Mouse (Mus musculus) ES-E14 (cell line): ENCODE data around the gene Nifk. TPM values are rescaled to one million over a fixed set of nuclear protein-coding genes. Genes with fewer than 3 reads are reported as not detected.

ENCODE experiments used
- DNase-seq: peaks from one replicate; pipeline ENCODE4 v3.0.0-alpha.2; 2013; ENCODE audit warnings: low read depth, low spot score
- H3K27ac ChIP-seq: 2 replicates; pipeline ENCODE4 v1.5.1; 2012; ENCODE audit warnings: low read depth, mild to moderate bottlenecking, low read length, moderate library complexity, mixed read lengths; ENCODE audit not compliant: poor library complexity, insufficient read depth, severe bottlenecking
- H3K36me3 ChIP-seq: 2 replicates; pipeline ENCODE4 v1.6.1; 2012; ENCODE audit warnings: mild to moderate bottlenecking, low read length, moderate library complexity, mixed read lengths; ENCODE audit not compliant: control insufficient read depth, poor library complexity, insufficient read depth, severe bottlenecking
- H3K4me1 ChIP-seq, 2 experiments: fragments of 150-350 bp in 1 of 2; sonication (generic) in 1 of 2; 2 replicates each; pipeline ENCODE4 v1.6.1; 2012; ENCODE audit warnings: low read length in 2 of 2, mild to moderate bottlenecking in 1 of 2, mixed read lengths in 1 of 2; ENCODE audit not compliant: control insufficient read depth in 2 of 2, insufficient read depth in 2 of 2, poor library complexity in 1 of 2
- H3K4me3 ChIP-seq, 2 experiments: fragments of 150-350 bp in 1 of 2; sonication (generic) in 1 of 2; 2 replicates each; pipeline ENCODE4 v1.5.1; 2012; ENCODE audit warnings: low read length in 2 of 2, low read depth in 1 of 2, mild to moderate bottlenecking in 1 of 2, mixed read lengths in 1 of 2; ENCODE audit not compliant: insufficient read depth in 1 of 2, poor library complexity in 1 of 2, severe bottlenecking in 1 of 2
- H3K9ac ChIP-seq: 2 replicates; pipeline ENCODE4 v1.6.1; 2012; ENCODE audit warnings: low read depth, mild to moderate bottlenecking, low read length, mixed read lengths; ENCODE audit not compliant: poor library complexity, insufficient read depth, severe bottlenecking
- H3K9me3 ChIP-seq: fragments of 150-350 bp; sonication (generic); 2 replicates; pipeline ENCODE4 v1.6.1; 2012; ENCODE audit warnings: low read depth, mild to moderate bottlenecking, low read length; ENCODE audit not compliant: control insufficient read depth, insufficient read depth
- CHD2 ChIP-seq: IDR thresholded peaks from 2 replicates; pipeline ENCODE4 v1.6.1; 2014; ENCODE audit warnings: mild to moderate bottlenecking, low read depth, low read length, inconsistent platforms
- HCFC1 ChIP-seq: IDR thresholded peaks from 2 replicates; pipeline ENCODE4 v1.6.1; 2012; ENCODE audit warnings: low read length, inconsistent platforms, borderline replicate concordance; ENCODE audit not compliant: insufficient read depth
- MAFK ChIP-seq: IDR thresholded peaks from 2 replicates; pipeline ENCODE4 v1.6.1; 2014; ENCODE audit warnings: mild to moderate bottlenecking, low read depth, low read length, inconsistent platforms; ENCODE audit not compliant: insufficient read depth
- ZC3H11A ChIP-seq: IDR thresholded peaks from 2 replicates; pipeline ENCODE4 v1.6.1; 2012; ENCODE audit warnings: low read depth, mild to moderate bottlenecking, inconsistent platforms, low read length, borderline replicate concordance
- ZNF384 ChIP-seq: IDR thresholded peaks from 2 replicates; pipeline ENCODE4 v1.6.1; 2012; ENCODE audit warnings: low read depth, low read length, inconsistent platforms
- in situ Hi-C, 2 experiments: fragments of 600-800 bp; cut with MboI; formaldehyde crosslinking; loops; one replicate each; pipeline ENCODE4 v1.15.1; 2025; ENCODE audit warnings: low sequenced_read_pairs in 2 of 2, inconsistent platforms in 1 of 2; ENCODE audit not compliant: unreplicated experiment in 2 of 2
- total RNA-seq: library from RNA; depleted of rRNA; stranded (reverse); fragments of 300-350 nt; gene quantifications from 2 replicates; pipeline ENCODE4 v1.2.3, GENCODE M21; 2012

Nifk gene
- total RNA-seq, 1 experiment, result 87.1 TPM

DNA sequence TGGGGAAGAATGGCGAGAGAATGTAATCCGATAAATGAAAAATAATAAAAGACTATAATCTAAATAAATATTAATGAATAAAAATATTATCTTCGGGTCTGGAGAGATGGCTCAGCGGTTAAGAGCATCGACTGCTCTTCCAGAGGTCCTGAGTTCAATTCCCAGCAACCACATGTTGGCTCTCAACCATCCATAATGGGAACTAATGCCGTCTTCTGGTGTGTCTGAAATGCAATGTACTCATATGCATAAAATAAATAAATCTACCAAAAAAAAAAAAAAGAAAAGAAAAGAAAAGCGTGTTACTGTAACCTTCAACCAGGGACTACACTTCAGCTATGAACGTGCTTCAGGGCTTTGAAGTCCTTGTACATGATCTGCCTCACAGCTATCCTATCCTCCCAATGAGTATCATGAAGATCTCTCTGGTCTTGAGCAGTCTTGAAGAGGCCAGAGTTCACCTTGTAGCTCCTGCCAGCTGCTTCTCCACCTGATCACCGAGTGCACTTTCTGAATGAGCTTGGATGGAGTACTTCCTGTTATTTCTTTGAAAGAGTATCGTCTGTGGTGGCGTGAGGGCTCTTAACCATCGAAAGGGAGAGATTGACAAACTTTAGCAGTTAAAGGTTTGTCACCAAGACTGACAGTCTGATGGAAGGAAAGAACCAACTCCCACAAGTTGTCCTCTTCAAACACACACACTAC is 9.9 kb upstream of the Nifk start, which contains the start of gene Tsn:
TSS of gene Tsn (minus strand) at position 118 of the 705 bp plus-strand sequence.
- H3K9ac ChIP-seq, result peak within 1 kb of the TSS; percentile 100
- H3K27ac ChIP-seq, result peak within 1 kb of the TSS; percentile 93
- H3K4me3 ChIP-seq, result peak within 1 kb of the TSS; percentile 93 to 100
- H3K4me1 ChIP-seq, result no peaks in the 10 kb centered on the region; a peak in 1 of 4 replicates
- DNase-seq, result no peak
- H3K9me3 ChIP-seq, result no peaks in the 10 kb centered on the region
- TF ChIP-seq ZNF384 (no peak), ZC3H11A (no peak), MAFK (no peak), HCFC1 (no peak), CHD2 (no peak)
- H3K36me3 ChIP-seq, result no peaks in the 10 kb centered on the region; the same call in 1 of the 2 replicates
- in situ Hi-C loops, result no loop called here

DNA sequence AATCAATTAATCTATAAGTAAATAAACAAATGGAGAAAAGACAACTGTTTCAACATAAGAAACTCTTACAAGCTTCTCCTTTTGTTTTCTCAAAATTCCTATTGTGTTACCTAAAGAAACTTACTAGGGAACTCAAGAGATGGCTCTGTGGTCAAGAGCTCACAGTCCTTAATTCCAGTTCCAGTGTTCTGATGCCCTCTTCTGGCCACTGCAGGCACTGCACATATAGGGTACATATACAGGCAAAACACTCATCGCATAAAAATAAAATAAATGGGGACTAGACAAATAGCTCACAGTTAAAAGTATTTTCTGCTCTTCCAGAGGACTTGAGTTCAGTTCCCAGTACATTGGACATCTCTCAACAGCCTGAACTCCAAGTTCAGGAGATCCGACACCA is 943 bp upstream of the Nifk start:
- DNase-seq, result peak; percentile 73
- H3K27ac ChIP-seq, result no peak overlapping the region
- in situ Hi-C loops, result no loop called here

GRCm38 (mm10) chr1:118334749-118335713 is 13.4 kb downstream of the Nifk start:
- no peak for DNase-seq
- no peak overlapping the region for H3K4me3 ChIP-seq
- H3K9ac ChIP-seq, result no peak overlapping the region
- no peak for TF ChIP-seq MAFK
- no peak for TF ChIP-seq CHD2
- TF ChIP-seq HCFC1, result no peak
- TF ChIP-seq ZNF384, result no peak
- TF ChIP-seq ZC3H11A, result no peak
- peaks cover 3 to 4% of the 10 kb centered on the region in 2 experiments; a peak in 3 of 4 replicates for H3K4me1 ChIP-seq
- peaks cover 32% of the 10 kb centered on the region for H3K36me3 ChIP-seq
- no peak overlapping the region for H3K27ac ChIP-seq
- in situ Hi-C loops, result loop anchor here (10.0 kb wide), 1 partner anchor 130 kb away; no protein-coding TSS in a partner anchor
- no peaks in the 10 kb centered on the region for H3K9me3 ChIP-seq

More for the DNA sequence above, 943 bp upstream of the Nifk start:
- Histone ChIP-seq H3K4me3 (peak overlapping the region in 1 of 2 experiments; percentile 87; a peak in 1 of 4 replicates), H3K4me1 (no peaks in the 10 kb centered on the region; a peak in 2 of 4 replicates), H3K9me3 (no peaks in the 10 kb centered on the region), H3K36me3 (peaks cover 14% of the 10 kb centered on the region), H3K9ac (no peak overlapping the region)
- TF ChIP-seq ZC3H11A, result peak; percentile 71
- TF ChIP-seq CHD2, result no peak

DNA sequence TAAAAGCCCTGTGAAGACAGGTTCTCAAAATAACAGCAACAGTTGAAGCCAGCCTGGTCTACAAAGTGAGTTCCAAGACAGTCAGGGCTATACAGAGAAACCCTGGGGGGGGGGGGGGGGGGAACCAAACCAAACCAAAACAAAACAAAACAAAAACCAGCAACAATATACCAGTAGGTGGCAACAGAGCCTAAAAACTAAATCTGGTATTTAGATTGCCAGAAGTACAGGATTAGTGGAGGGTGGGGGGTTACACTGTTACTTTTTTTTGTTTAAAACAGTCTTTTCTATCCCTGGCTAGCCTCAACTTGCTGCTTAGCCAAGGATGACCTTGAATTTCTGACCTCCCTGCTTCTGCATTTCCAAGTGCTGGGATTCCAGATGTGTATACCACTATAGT is 14.2 kb downstream of the Nifk start:
- DNase-seq, result no peak
- Histone ChIP-seq H3K36me3 (peaks cover 27% of the 10 kb centered on the region), H3K27ac (no peak overlapping the region), H3K4me3 (no peak overlapping the region), H3K9me3 (no peaks in the 10 kb centered on the region), H3K4me1 (peaks cover 3 to 4% of the 10 kb centered on the region in 2 experiments; a peak in 3 of 4 replicates), H3K9ac (no peak overlapping the region)
- TF ChIP-seq ZC3H11A (no peak), ZNF384 (peak; percentile 36; the same call in 1 of the 2 replicates)
- in situ Hi-C loops, result loop anchor here (10.0 kb wide), 1 partner anchor 129 kb away; no protein-coding TSS in a partner anchor
